Mouse (Mus musculus): ENCODE results near the gene Fkbp15. TPM values are rescaled to one million over a fixed set of nuclear protein-coding genes. Genes with fewer than 3 reads are reported as not detected.

Fkbp15 gene
- polyA plus RNA-seq, 1 experiment: 22.1 TPM

- Histone ChIP-seq H3K9ac (ENCODE audit: low read depth, poor library complexity, severe bottlenecking) (no peak overlapping the region), H3K27me3 (ENCODE audit: control insufficient read depth, insufficient read depth, low read length, poor library complexity, severe bottlenecking) (no peaks in the 10 kb centered on the region), H3K9me3 (replicated peaks; ENCODE audit: control insufficient read depth, insufficient read depth, low read length, poor library complexity, severe bottlenecking) (no peaks in the 10 kb centered on the region), H3K4me1 (ENCODE audit: control insufficient read depth, insufficient read depth, low read length) (no peaks in the 10 kb centered on the region), H3K36me3 (ENCODE audit: control insufficient read depth, insufficient read depth, low read length, poor library complexity, severe bottlenecking) (peaks cover 10% of the 10 kb centered on the region; the same call in 1 of the 2 replicates), H3K4me3 (ENCODE audit: low read depth, low read length) (no peak overlapping the region), H3K27ac (ENCODE audit: insufficient read depth, low read length) (no peak overlapping the region)
- no peak for TF ChIP-seq CTCF (IDR thresholded peaks at IDR 0.05; ENCODE audit: low read depth, low read length)
- TF ChIP-seq POLR2A (IDR thresholded peaks at IDR 0.05; ENCODE audit: insufficient read depth, low read length): no peak
- TF ChIP-seq EP300 (IDR thresholded peaks at IDR 0.05; ENCODE audit: insufficient read depth, low read depth, low read length): no peak
These were observed 29.5 kb upstream of the Fkbp15 start for GRCm38 (mm10) chr4:62389592-62390512.

GRCm38 (mm10) chr4:62385439-62385838, 25.1 kb upstream of the Fkbp15 start:
- Histone ChIP-seq H3K27me3 (ENCODE audit: control insufficient read depth, insufficient read depth, low read length, poor library complexity, severe bottlenecking) (no peaks in the 10 kb centered on the region), H3K36me3 (ENCODE audit: control insufficient read depth, insufficient read depth, low read length, poor library complexity, severe bottlenecking) (peaks cover 10% of the 10 kb centered on the region; the same call in 1 of the 2 replicates)
- TF ChIP-seq POLR2A (IDR thresholded peaks at IDR 0.05; ENCODE audit: insufficient read depth, low read length): no peak
- TF ChIP-seq CTCF (IDR thresholded peaks at IDR 0.05; ENCODE audit: low read depth, low read length): no peak
- no peak for TF ChIP-seq EP300 (IDR thresholded peaks at IDR 0.05; ENCODE audit: insufficient read depth, low read depth, low read length)

GRCm38 (mm10) chr4:62384159-62384558, 23.8 kb upstream of the Fkbp15 start:
- H3K4me3 ChIP-seq (ENCODE audit: low read depth, low read length): no peak overlapping the region
- no peaks in the 10 kb centered on the region for H3K9me3 ChIP-seq (replicated peaks; ENCODE audit: control insufficient read depth, insufficient read depth, low read length, poor library complexity, severe bottlenecking)
- H3K27me3 ChIP-seq (ENCODE audit: control insufficient read depth, insufficient read depth, low read length, poor library complexity, severe bottlenecking): no peaks in the 10 kb centered on the region
- peaks cover 6% of the 10 kb centered on the region; the same call in 1 of the 2 replicates for H3K36me3 ChIP-seq (ENCODE audit: control insufficient read depth, insufficient read depth, low read length, poor library complexity, severe bottlenecking)
- no peaks in the 10 kb centered on the region for H3K4me1 ChIP-seq (ENCODE audit: control insufficient read depth, insufficient read depth, low read length)
- no peak overlapping the region for H3K9ac ChIP-seq (ENCODE audit: low read depth, poor library complexity, severe bottlenecking)
- no peak for TF ChIP-seq CTCF (IDR thresholded peaks at IDR 0.05; ENCODE audit: low read depth, low read length)
- no peak for TF ChIP-seq POLR2A (IDR thresholded peaks at IDR 0.05; ENCODE audit: insufficient read depth, low read length)
- no peak for TF ChIP-seq EP300 (IDR thresholded peaks at IDR 0.05; ENCODE audit: insufficient read depth, low read depth, low read length)
- H3K27ac ChIP-seq (ENCODE audit: insufficient read depth, low read length): no peak overlapping the region

More at GRCm38 (mm10) chr4:62385439-62385838, 25.1 kb upstream of the Fkbp15 start:
- Histone ChIP-seq H3K27ac (ENCODE audit: insufficient read depth, low read length) (no peak overlapping the region), H3K9ac (ENCODE audit: low read depth, poor library complexity, severe bottlenecking) (no peak overlapping the region), H3K4me3 (ENCODE audit: low read depth, low read length) (no peak overlapping the region), H3K9me3 (replicated peaks; ENCODE audit: control insufficient read depth, insufficient read depth, low read length, poor library complexity, severe bottlenecking) (no peaks in the 10 kb centered on the region), H3K4me1 (ENCODE audit: control insufficient read depth, insufficient read depth, low read length) (no peaks in the 10 kb centered on the region)

GRCm38 (mm10) chr4:62383752-62384151, 23.4 kb upstream of the Fkbp15 start:
- Histone ChIP-seq H3K4me1 (ENCODE audit: control insufficient read depth, insufficient read depth, low read length) (no peaks in the 10 kb centered on the region), H3K4me3 (ENCODE audit: low read depth, low read length) (no peak overlapping the region), H3K9me3 (replicated peaks; ENCODE audit: control insufficient read depth, insufficient read depth, low read length, poor library complexity, severe bottlenecking) (no peaks in the 10 kb centered on the region), H3K27ac (ENCODE audit: insufficient read depth, low read length) (no peak overlapping the region), H3K9ac (ENCODE audit: low read depth, poor library complexity, severe bottlenecking) (no peak overlapping the region), H3K36me3 (ENCODE audit: control insufficient read depth, insufficient read depth, low read length, poor library complexity, severe bottlenecking) (peaks cover 6% of the 10 kb centered on the region; the same call in 1 of the 2 replicates), H3K27me3 (ENCODE audit: control insufficient read depth, insufficient read depth, low read length, poor library complexity, severe bottlenecking) (no peaks in the 10 kb centered on the region)
- TF ChIP-seq EP300 (IDR thresholded peaks at IDR 0.05; ENCODE audit: insufficient read depth, low read depth, low read length): no peak
- no peak for TF ChIP-seq POLR2A (IDR thresholded peaks at IDR 0.05; ENCODE audit: insufficient read depth, low read length)
- TF ChIP-seq CTCF (IDR thresholded peaks at IDR 0.05; ENCODE audit: low read depth, low read length): no peak

- Histone ChIP-seq H3K9ac (ENCODE audit: low read depth, poor library complexity, severe bottlenecking) (no peak overlapping the region), H3K27ac (ENCODE audit: insufficient read depth, low read length) (no peak overlapping the region), H3K4me1 (ENCODE audit: control insufficient read depth, insufficient read depth, low read length) (no peaks in the 10 kb centered on the region), H3K4me3 (ENCODE audit: low read depth, low read length) (no peak overlapping the region), H3K36me3 (ENCODE audit: control insufficient read depth, insufficient read depth, low read length, poor library complexity, severe bottlenecking) (peaks cover 6% of the 10 kb centered on the region; the same call in 1 of the 2 replicates), H3K9me3 (replicated peaks; ENCODE audit: control insufficient read depth, insufficient read depth, low read length, poor library complexity, severe bottlenecking) (no peaks in the 10 kb centered on the region), H3K27me3 (ENCODE audit: control insufficient read depth, insufficient read depth, low read length, poor library complexity, severe bottlenecking) (no peaks in the 10 kb centered on the region)
- TF ChIP-seq CTCF (IDR thresholded peaks at IDR 0.05; ENCODE audit: low read depth, low read length) (no peak), POLR2A (IDR thresholded peaks at IDR 0.05; ENCODE audit: insufficient read depth, low read length) (no peak), EP300 (IDR thresholded peaks at IDR 0.05; ENCODE audit: insufficient read depth, low read depth, low read length) (no peak)
These were observed 22.9 kb upstream of the Fkbp15 start for GRCm38 (mm10) chr4:62383207-62383606.
